Mouse (Mus musculus) midbrain, postnatal 0 days (tissue): ENCODE measurements at regions not wholly inside any gene's neighbourhood (a gene's known extent, or its start where the extent isn't known, plus 50 kb on each side); places are given as distances from the start of the nearest gene placed in this dataset.

ENCODE experiments used
- ATAC-seq: fragments of 200-750 bp; cut with Nextera tagmentation; 2 replicates; pipeline ENCODE4 v1.8.0; 2017; ENCODE audit warnings: moderate number of reproducible peaks, mild to moderate bottlenecking, moderate TSS enrichment, moderate library complexity; ENCODE audit not compliant: low FRiP score
- DNase-seq: peaks from one replicate; pipeline ENCODE4 v3.0.0-alpha.2; 2015; ENCODE audit warnings: low spot score
- H3K27ac ChIP-seq: fragments of 300-500 bp; sonication (generic); 2 replicates; pipeline ENCODE4 v1.5.1; 2014; ENCODE audit warnings: low read depth, mild to moderate bottlenecking, low read length, mixed read lengths
- H3K27me3 ChIP-seq: fragments of 300-500 bp; sonication (generic); 2 replicates; pipeline ENCODE4 v1.6.1; 2014; ENCODE audit warnings: low read length, control low read depth, mixed read lengths; ENCODE audit not compliant: insufficient read depth
- H3K36me3 ChIP-seq: fragments of 300-500 bp; sonication (generic); 2 replicates; pipeline ENCODE4 v1.6.1; 2014; ENCODE audit warnings: low read length, control low read depth, mixed read lengths; ENCODE audit not compliant: insufficient read depth
- H3K4me1 ChIP-seq: fragments of 300-500 bp; sonication (generic); 2 replicates; pipeline ENCODE4 v1.6.1; 2014; ENCODE audit warnings: mild to moderate bottlenecking, control low read depth, antibody characterized with exemption, low read length, mixed read lengths; ENCODE audit not compliant: insufficient read depth
- H3K4me2 ChIP-seq: fragments of 300-500 bp; sonication (generic); 2 replicates; pipeline ENCODE4 v1.6.1; 2014; ENCODE audit warnings: low read depth, mild to moderate bottlenecking, low read length, mixed read lengths; ENCODE audit not compliant: poor library complexity, severe bottlenecking
- H3K4me3 ChIP-seq: fragments of 300-500 bp; sonication (generic); 2 replicates; pipeline ENCODE4 v1.5.1; 2014; ENCODE audit warnings: low read depth, mild to moderate bottlenecking, low read length, moderate library complexity
- H3K9ac ChIP-seq: fragments of 300-500 bp; sonication (generic); replicated peaks from 2 replicates; pipeline ENCODE4 v1.6.1; 2014; ENCODE audit warnings: mild to moderate bottlenecking, low read length, moderate library complexity, mixed read lengths; ENCODE audit not compliant: poor library complexity, severe bottlenecking
- H3K9me3 ChIP-seq: fragments of 300-500 bp; sonication (generic); 2 replicates; pipeline ENCODE4 v1.6.1; 2016; ENCODE audit warnings: low read length, control low read depth
- CTCF ChIP-seq: IDR thresholded peaks from 2 replicates; pipeline ENCODE4 v1.5.1; 2016; ENCODE audit warnings: antibody characterized with exemption, mild to moderate bottlenecking
- WGBS: fragments of 180-500 bp; shearing (Covaris S2); extraction: QIAGEN DNeasy Blood & Tissue Kit; methylation state at CpG from one replicate; pipeline ENCODE4 v1.1.7; 2014; 5-methylcytosine and 5-hydroxymethylcytosine counted together

DNA sequence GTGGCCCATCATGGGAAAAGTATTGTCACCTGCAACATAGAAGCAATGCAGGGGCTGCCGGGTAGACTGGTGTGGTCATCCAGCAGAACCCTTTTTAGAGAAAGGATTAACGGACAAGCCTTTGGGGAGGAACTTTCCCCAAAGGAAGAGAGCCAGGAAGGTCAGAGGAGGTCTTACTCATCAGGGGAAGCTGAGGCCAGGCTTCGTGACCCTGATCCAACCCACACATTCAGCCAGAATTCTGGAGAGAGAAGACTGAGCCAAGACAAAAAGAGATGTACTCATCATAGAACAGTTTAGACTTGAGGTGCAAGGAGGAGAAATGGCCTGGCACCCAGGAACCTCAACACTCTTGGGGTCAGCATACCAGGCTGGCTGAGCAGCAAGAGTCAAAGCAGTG lies 67.9 kb upstream of the Sh3bp4 start:
- ATAC-seq (no peak), DNase-seq (no peak)
- H3K9me3 ChIP-seq: no peaks in the 10 kb centered on the region
- H3K9ac ChIP-seq: no peak overlapping the region
- WGBS: 79% methylated on average over 3 of the region's 3 CpGs
- no peaks in the 10 kb centered on the region for H3K36me3 ChIP-seq
- no peak overlapping the region for H3K27ac ChIP-seq
- no peaks in the 10 kb centered on the region for H3K27me3 ChIP-seq
- no peak overlapping the region for H3K4me2 ChIP-seq
- H3K4me1 ChIP-seq: no peaks in the 10 kb centered on the region
- no peak overlapping the region for H3K4me3 ChIP-seq
- TF ChIP-seq CTCF: no peak

DNA sequence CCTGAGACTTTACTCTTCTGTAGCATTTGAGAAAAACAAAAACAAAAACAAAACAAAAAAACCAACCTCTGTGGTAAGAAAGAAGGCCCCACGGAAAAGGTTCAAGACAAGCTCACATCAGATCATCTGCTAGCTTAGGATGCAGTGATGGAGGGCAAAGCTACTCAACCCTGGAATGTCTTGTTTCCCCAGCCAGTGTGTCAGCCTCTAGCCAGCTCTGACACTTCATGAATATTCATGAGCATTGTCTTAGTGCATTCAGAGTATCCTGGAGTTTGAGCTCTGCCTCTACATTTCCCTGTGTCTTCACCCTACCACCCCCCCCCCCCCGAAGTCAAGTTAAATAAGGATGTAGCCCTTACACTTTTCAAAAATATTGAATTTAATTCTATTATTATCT lies 66.5 kb upstream of the Sh3bp4 start:
- no peaks in the 10 kb centered on the region for H3K36me3 ChIP-seq
- no peak for ATAC-seq
- 43% methylated on average over 2 of the region's 2 CpGs for WGBS
- H3K4me1 ChIP-seq: no peaks in the 10 kb centered on the region
- TF ChIP-seq CTCF: no peak
- no peaks in the 10 kb centered on the region for H3K9me3 ChIP-seq
- H3K27me3 ChIP-seq: no peaks in the 10 kb centered on the region
- H3K27ac ChIP-seq: no peak overlapping the region
- peak; percentile 22 for DNase-seq
- no peak overlapping the region for H3K4me3 ChIP-seq
- H3K4me2 ChIP-seq: no peak overlapping the region
- no peak overlapping the region for H3K9ac ChIP-seq

DNA sequence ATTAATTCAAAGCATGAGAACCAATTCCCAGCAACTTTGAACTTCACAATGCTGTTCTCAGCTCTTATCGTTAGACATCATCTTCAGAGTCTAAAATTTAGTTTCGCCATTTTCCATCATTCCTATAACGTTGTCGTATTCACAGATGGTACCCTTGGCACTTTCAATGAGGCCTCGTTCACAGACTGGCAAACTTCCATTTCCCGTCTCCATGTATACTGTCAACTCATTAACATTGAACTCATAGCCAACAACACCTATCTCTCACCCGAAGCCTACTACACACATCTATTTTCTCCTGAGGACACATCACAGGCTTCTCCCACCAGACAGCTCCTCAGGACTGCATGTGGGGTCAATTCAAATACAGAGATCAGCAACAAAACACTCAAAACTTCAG lies 62.7 kb upstream of the Sh3bp4 start:
- Histone ChIP-seq H3K36me3 (no peaks in the 10 kb centered on the region), H3K27me3 (no peaks in the 10 kb centered on the region), H3K9ac (no peak overlapping the region), H3K4me3 (no peak overlapping the region), H3K4me2 (no peak overlapping the region), H3K4me1 (0 out of 2 replicates have a peak, but pooled peaks cover 1% of the 10 kb centered on the region), H3K9me3 (no peaks in the 10 kb centered on the region), H3K27ac (no peak overlapping the region)
- DNase-seq: no peak
- ATAC-seq: no peak
- 91% methylated on average over 7 of the region's 7 CpGs for WGBS
- no peak for TF ChIP-seq CTCF

DNA sequence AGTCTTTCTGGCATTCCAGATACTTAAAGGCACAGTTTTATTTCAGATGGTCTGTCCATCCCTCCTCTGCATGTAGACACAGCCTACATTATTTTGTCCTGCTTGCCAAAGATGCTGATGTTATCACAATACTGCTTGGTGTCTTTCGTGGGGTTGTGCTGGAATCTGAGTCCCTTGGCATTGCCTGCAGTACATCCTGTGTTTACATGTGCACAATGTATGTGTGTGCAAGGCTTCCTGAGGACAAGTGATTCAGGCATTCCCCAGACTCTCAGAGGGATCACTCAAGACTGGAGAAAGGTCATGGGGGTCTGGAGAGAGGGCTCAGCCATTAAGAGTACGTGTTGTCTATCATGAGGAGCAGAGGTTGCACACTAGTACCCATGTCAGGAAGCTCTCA lies 60.0 kb upstream of the Sh3bp4 start:
- 68% methylated on average over 2 of the region's 2 CpGs for WGBS
- Histone ChIP-seq H3K27me3 (no peaks in the 10 kb centered on the region), H3K4me2 (no peak overlapping the region), H3K9ac (no peak overlapping the region), H3K4me1 (0 out of 2 replicates have a peak, but pooled peaks cover 2% of the 10 kb centered on the region), H3K36me3 (no peaks in the 10 kb centered on the region), H3K27ac (no peak overlapping the region), H3K9me3 (no peaks in the 10 kb centered on the region), H3K4me3 (no peak overlapping the region)
- no peak for TF ChIP-seq CTCF
- DNase-seq (no peak), ATAC-seq (no peak)

DNA sequence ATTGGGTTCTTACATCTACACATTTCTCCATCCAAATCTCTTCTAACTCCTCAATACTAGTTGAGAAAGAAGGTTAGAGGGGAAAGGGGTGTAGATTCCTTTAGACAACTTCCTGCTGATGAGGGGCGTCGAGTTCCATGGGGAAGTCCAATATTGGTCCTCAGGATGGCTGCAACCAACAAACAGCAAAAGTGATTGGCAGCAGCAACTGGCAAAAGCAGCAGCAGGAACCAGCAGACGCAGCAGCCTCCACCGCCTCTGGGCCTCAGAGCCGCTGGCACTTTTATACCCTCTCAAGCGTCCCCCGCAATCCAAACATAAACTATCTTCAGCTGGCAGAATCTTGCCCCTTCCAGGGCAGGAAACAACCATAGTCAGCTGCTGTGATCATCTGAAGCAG lies 58.8 kb upstream of the Sh3bp4 start:
- Histone ChIP-seq H3K9me3 (no peaks in the 10 kb centered on the region), H3K4me2 (no peak overlapping the region), H3K9ac (no peak overlapping the region), H3K4me1 (0 out of 2 replicates have a peak, but pooled peaks cover 2% of the 10 kb centered on the region), H3K4me3 (no peak overlapping the region), H3K36me3 (no peaks in the 10 kb centered on the region), H3K27ac (no peak overlapping the region), H3K27me3 (no peaks in the 10 kb centered on the region)
- no peak for TF ChIP-seq CTCF
- no peak for ATAC-seq
- no peak for DNase-seq
- WGBS: 86% methylated on average over 7 of the region's 7 CpGs

DNA sequence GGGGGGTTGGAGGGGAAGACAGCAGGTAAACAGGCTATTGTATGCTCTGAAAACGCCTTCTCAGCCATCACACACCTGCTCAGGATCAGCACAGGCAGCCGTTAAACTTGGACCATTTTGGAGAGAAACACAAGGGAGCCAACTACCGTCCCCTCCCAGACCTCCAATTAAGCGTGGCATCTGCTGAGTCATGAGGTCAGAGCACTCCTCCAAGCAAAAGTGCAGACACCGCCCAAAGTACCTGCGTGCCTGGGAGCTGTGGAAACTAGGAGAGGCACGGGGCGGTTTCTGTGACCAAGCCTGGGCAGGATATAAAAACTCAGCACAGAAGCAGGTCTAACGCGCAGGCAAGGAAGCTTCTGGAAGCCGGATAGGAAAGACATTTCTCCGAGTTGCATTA lies 54.8 kb upstream of the Sh3bp4 start:
- Histone ChIP-seq H3K9ac (no peak overlapping the region), H3K9me3 (no peaks in the 10 kb centered on the region), H3K4me3 (no peak overlapping the region), H3K27ac (no peak overlapping the region), H3K36me3 (no peaks in the 10 kb centered on the region), H3K4me2 (no peak overlapping the region), H3K27me3 (no peaks in the 10 kb centered on the region), H3K4me1 (0 out of 2 replicates have a peak, but pooled peaks cover 2% of the 10 kb centered on the region)
- 60% methylated on average over 12 of the region's 12 CpGs for WGBS
- no peak for DNase-seq
- no peak for ATAC-seq
- TF ChIP-seq CTCF: no peak
